Mouse (Mus musculus): ENCODE data around the gene Psat1. TPM values are rescaled to one million over a fixed set of nuclear protein-coding genes. Genes with fewer than 3 reads are reported as not detected.

Psat1 gene
- polyA plus RNA-seq, 1 experiment from 2014 or later = 77.0 TPM

- H3K4me3 ChIP-seq = no peak overlapping the region
- no peak overlapping the region for H3K27ac ChIP-seq
- H3K4me2 ChIP-seq (replicated peaks) = no peak overlapping the region
- no peaks in the 10 kb centered on the region for H3K9me3 ChIP-seq
- H3K4me1 ChIP-seq = no peaks in the 10 kb centered on the region
- H3K27me3 ChIP-seq = no peaks in the 10 kb centered on the region
- no peak overlapping the region for H3K9ac ChIP-seq
- no peak for ATAC-seq (ENCODE audit: insufficient number of reproducible peaks, insufficient read depth, low FRiP score, low TSS enrichment)
- no peaks in the 10 kb centered on the region for H3K36me3 ChIP-seq
- WGBS = 90% methylated on average over 4 of the region's 4 CpGs
Observed at GRCm38 (mm10) chr19:15888466-15888865, 58.7 kb downstream of the Psat1 start.

GRCm38 (mm10) chr19:15882705-15883426, 64.3 kb downstream of the Psat1 start:
- no peaks in the 10 kb centered on the region for H3K4me1 ChIP-seq
- no peaks in the 10 kb centered on the region for H3K27me3 ChIP-seq
- no peaks in the 10 kb centered on the region for H3K36me3 ChIP-seq
- H3K9ac ChIP-seq = no peak overlapping the region
- no peak overlapping the region for H3K27ac ChIP-seq
- no peak overlapping the region for H3K4me2 ChIP-seq (replicated peaks)
- WGBS = 72% methylated on average over 11 of the region's 11 CpGs
- ATAC-seq (ENCODE audit: insufficient number of reproducible peaks, insufficient read depth, low FRiP score, low TSS enrichment) = no peak
- H3K4me3 ChIP-seq = no peak overlapping the region
- no peaks in the 10 kb centered on the region for H3K9me3 ChIP-seq

DNA sequence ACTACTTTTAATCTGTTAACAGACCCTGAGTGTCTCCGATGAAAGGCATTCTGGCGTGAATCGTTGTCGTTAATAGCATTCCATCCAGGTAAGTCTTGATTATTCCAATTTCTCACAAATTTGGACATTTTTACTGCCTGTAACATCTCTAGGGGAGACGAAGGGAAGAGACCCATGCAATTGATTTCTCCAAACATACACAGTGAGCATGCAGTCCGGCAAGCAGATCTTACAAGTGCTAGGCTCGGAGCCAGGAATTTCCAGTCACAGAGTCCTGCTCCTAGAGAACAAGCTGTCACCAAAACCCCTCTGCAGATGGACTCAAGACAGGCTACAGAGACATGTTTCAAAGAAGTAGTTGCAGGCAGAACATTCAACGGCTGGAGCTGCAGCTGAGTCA, 66.4 kb downstream of the Psat1 start:
- no peaks in the 10 kb centered on the region for H3K9me3 ChIP-seq
- no peaks in the 10 kb centered on the region for H3K4me1 ChIP-seq
- H3K9ac ChIP-seq = no peak overlapping the region
- WGBS = 81% methylated on average over 8 of the region's 8 CpGs
- no peaks in the 10 kb centered on the region for H3K36me3 ChIP-seq
- no peak for ATAC-seq (ENCODE audit: insufficient number of reproducible peaks, insufficient read depth, low FRiP score, low TSS enrichment)
- H3K4me2 ChIP-seq (replicated peaks) = no peak overlapping the region
- H3K27me3 ChIP-seq = no peaks in the 10 kb centered on the region
- H3K27ac ChIP-seq = no peak overlapping the region
- H3K4me3 ChIP-seq = no peak overlapping the region

GRCm38 (mm10) chr19:15879271-15879670, 67.9 kb downstream of the Psat1 start:
- Histone ChIP-seq H3K4me2 (replicated peaks) (no peak overlapping the region), H3K36me3 (no peaks in the 10 kb centered on the region), H3K9ac (no peak overlapping the region), H3K27ac (no peak overlapping the region), H3K4me1 (no peaks in the 10 kb centered on the region), H3K27me3 (no peaks in the 10 kb centered on the region), H3K4me3 (no peak overlapping the region), H3K9me3 (no peaks in the 10 kb centered on the region)
- WGBS = 94% methylated on average over 5 of the region's 5 CpGs
- no peak for ATAC-seq (ENCODE audit: insufficient number of reproducible peaks, insufficient read depth, low FRiP score, low TSS enrichment)

GRCm38 (mm10) chr19:15868865-15869698, 78.1 kb downstream of the Psat1 start:
- Histone ChIP-seq H3K4me2 (replicated peaks) (no peak overlapping the region), H3K4me1 (no peaks in the 10 kb centered on the region), H3K9me3 (no peaks in the 10 kb centered on the region), H3K4me3 (no peak overlapping the region), H3K27ac (no peak overlapping the region), H3K36me3 (no peaks in the 10 kb centered on the region), H3K9ac (no peak overlapping the region), H3K27me3 (no peaks in the 10 kb centered on the region)
- WGBS = 20% methylated on average over 7 of the region's 7 CpGs
- no peak for ATAC-seq (ENCODE audit: insufficient number of reproducible peaks, insufficient read depth, low FRiP score, low TSS enrichment)

DNA sequence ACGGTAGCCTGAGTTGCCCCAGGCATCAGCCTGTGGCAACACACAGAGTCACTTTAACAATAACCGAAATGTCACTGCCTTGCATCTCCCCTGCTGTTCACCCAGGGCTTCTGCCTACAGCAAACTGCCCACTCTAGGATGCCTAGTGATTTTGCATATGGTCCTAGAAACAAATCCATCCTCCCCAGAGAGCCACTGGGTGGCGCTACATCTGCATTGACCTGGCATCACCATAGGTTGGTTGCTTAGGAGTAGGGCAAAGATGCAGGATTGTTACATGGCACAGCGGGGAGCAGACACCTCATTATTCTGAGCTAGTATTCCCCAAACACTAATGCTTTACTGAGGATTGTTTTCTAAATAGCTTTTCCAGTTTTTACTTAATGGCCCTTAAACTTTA, 80.3 kb downstream of the Psat1 start:
- Histone ChIP-seq H3K36me3 (no peaks in the 10 kb centered on the region), H3K9me3 (no peaks in the 10 kb centered on the region), H3K27ac (no peak overlapping the region), H3K9ac (no peak overlapping the region), H3K4me3 (no peak overlapping the region), H3K27me3 (no peaks in the 10 kb centered on the region), H3K4me1 (no peaks in the 10 kb centered on the region), H3K4me2 (replicated peaks) (no peak overlapping the region)
- ATAC-seq (ENCODE audit: insufficient number of reproducible peaks, insufficient read depth, low FRiP score, low TSS enrichment) = no peak
- WGBS = 69% methylated on average over 4 of the region's 4 CpGs

DNA sequence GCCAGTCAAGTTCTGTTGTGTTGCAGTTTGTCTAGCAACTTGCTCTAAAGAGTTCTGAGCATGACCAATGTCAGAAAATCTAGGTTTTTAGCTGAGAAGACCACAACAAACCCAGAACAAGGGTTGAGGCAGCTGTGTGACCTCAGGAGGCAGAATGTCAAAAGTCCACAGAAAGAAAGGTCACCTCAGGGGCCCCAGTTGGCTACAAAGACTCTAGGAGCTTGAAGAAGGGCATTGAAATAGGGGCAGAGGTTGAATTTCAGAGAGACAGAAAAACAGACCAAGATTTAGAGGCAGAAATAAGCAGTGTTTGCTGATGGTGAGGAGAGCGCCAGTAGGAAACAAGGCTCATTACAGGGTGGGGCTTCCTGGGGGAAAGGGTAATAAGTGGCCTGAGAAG, 81.0 kb downstream of the Psat1 start:
- H3K9ac ChIP-seq = no peak overlapping the region
- no peaks in the 10 kb centered on the region for H3K4me1 ChIP-seq
- H3K27me3 ChIP-seq = no peaks in the 10 kb centered on the region
- no peak for ATAC-seq (ENCODE audit: insufficient number of reproducible peaks, insufficient read depth, low FRiP score, low TSS enrichment)
- no peak overlapping the region for H3K27ac ChIP-seq
- no peaks in the 10 kb centered on the region for H3K9me3 ChIP-seq
- 50% methylated on average over 1 of the region's 1 CpGs for WGBS
- H3K36me3 ChIP-seq = no peaks in the 10 kb centered on the region
- no peak overlapping the region for H3K4me2 ChIP-seq (replicated peaks)
- no peak overlapping the region for H3K4me3 ChIP-seq

DNA sequence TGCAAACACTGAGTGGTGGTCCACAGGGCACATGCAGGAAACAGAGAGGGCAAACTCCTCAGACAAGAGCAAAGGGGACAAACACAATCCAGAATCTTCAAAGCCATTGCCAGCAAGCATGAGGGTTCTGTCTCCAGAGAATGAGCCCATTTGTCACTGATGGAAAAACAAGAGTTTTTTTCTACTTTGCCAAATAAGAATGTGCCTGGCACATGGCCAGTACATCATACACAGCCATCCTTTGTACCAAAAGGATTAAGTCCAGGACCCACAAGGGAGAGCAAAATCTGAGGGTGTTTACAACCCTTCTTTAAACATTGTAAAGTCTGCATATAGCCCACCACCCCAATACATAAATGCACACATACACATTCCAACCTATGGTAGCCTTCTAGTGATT, 81.7 kb downstream of the Psat1 start:
- no peaks in the 10 kb centered on the region for H3K27me3 ChIP-seq
- H3K4me2 ChIP-seq (replicated peaks) = no peak overlapping the region
- H3K9ac ChIP-seq = no peak overlapping the region
- no peaks in the 10 kb centered on the region for H3K4me1 ChIP-seq
- no peaks in the 10 kb centered on the region for H3K9me3 ChIP-seq
- ATAC-seq (ENCODE audit: insufficient number of reproducible peaks, insufficient read depth, low FRiP score, low TSS enrichment) = no peak
- no peak overlapping the region for H3K4me3 ChIP-seq
- H3K36me3 ChIP-seq = no peaks in the 10 kb centered on the region
- no peak overlapping the region for H3K27ac ChIP-seq

DNA sequence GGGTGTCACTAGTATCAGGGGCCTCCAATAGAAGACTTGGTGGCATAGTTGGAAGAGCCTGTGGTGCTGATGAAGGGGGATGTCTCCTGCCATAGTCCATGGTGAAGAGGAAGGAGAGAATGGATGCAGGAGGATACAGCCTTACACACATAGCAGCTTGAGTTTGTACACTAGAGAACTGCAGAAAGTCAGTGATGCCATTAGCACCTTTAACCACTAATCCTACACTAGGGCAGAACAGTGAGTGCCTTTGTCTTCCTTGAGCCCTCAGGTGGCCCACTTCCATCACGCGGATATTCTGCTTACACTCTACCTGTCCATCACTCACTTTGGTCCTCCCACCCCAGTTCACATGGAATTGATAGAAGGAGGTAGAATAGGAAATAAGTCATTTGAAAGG, 83.0 kb downstream of the Psat1 start:
- H3K4me1 ChIP-seq = no peaks in the 10 kb centered on the region
- no peaks in the 10 kb centered on the region for H3K36me3 ChIP-seq
- H3K4me3 ChIP-seq = no peak overlapping the region
- no peak overlapping the region for H3K4me2 ChIP-seq (replicated peaks)
- no peak overlapping the region for H3K9ac ChIP-seq
- H3K27ac ChIP-seq = no peak overlapping the region
- H3K27me3 ChIP-seq = no peaks in the 10 kb centered on the region
- 82% methylated on average over 2 of the region's 2 CpGs for WGBS
- H3K9me3 ChIP-seq = no peaks in the 10 kb centered on the region
- ATAC-seq (ENCODE audit: insufficient number of reproducible peaks, insufficient read depth, low FRiP score, low TSS enrichment) = no peak

DNA sequence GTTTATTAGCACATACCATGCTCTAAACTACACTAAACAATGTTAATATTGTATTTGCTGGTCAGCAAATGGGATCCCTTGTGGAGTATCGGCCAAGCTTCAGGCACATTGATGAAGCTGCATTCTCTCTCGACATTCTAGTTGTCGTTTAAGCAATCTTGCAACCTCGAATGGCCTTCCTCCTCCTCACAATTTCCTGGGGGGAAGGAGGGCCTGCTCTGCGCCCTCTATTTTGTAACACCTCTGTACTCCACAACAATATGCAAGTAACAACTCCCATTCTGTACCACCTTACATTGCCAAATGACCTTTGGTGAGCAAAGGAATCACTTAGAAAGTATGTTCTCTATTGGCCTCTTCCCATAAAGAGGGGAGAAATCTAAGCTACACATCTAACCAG, 91.8 kb downstream of the Psat1 start:
- whole genome bisulfite sequencing = 87% methylated on average over 5 of the region's 5 CpGs

More for the DNA sequence above, 91.8 kb downstream of the Psat1 start:
- no peak for ATAC-seq (ENCODE audit: insufficient number of reproducible peaks, insufficient read depth, low FRiP score, low TSS enrichment)
- no peak overlapping the region for H3K27ac ChIP-seq
- H3K4me2 ChIP-seq (replicated peaks) = no peak overlapping the region
- no peaks in the 10 kb centered on the region for H3K36me3 ChIP-seq
- H3K9me3 ChIP-seq = no peaks in the 10 kb centered on the region
- no peaks in the 10 kb centered on the region for H3K27me3 ChIP-seq
- H3K4me3 ChIP-seq = no peak overlapping the region
- H3K9ac ChIP-seq = no peak overlapping the region
- H3K4me1 ChIP-seq = no peaks in the 10 kb centered on the region
